Mouse (Mus musculus) heart, postnatal 4 days (tissue): ENCODE measurements around the gene Banp. TPM values are rescaled to one million over a fixed set of nuclear protein-coding genes. Genes with fewer than 3 reads are reported as not detected.

Experiments used
- DNase-seq: peaks from one replicate; pipeline ENCODE4 v3.0.0; 2021
- total RNA-seq, 2 experiments: library from RNA; stranded (reverse); gene quantifications; 2 replicates each; pipeline ENCODE4 v1.2.3; 2021

The Banp gene
- total RNA-seq, 2 experiments from 2014 or later, result 9.1 to 10.3 TPM

- DNase-seq, result no peak
Observed at GRCm38 (mm10) chr8:122020050-122020771, 70.7 kb downstream of the Banp start.

- no peak for DNase-seq
Observed at GRCm38 (mm10) chr8:122021725-122022124, 72.2 kb downstream of the Banp start.

- no peak for DNase-seq
Observed at GRCm38 (mm10) chr8:122022274-122022673, 72.7 kb downstream of the Banp start.

- DNase-seq, result no peak
Observed at GRCm38 (mm10) chr8:122022705-122023104, 73.2 kb downstream of the Banp start.

GRCm38 (mm10) chr8:122025546-122025945, 76.0 kb downstream of the Banp start:
- DNase-seq, result no peak

- no peak for DNase-seq
Observed at GRCm38 (mm10) chr8:122028116-122028515, 78.6 kb downstream of the Banp start.

- DNase-seq, result no peak
Observed at GRCm38 (mm10) chr8:122030965-122031364, 81.4 kb downstream of the Banp start.

- no peak for DNase-seq
Observed at GRCm38 (mm10) chr8:122032741-122033140, 83.2 kb downstream of the Banp start.

GRCm38 (mm10) chr8:122035543-122035942, 86.0 kb downstream of the Banp start:
- DNase-seq, result no peak

- no peak for DNase-seq
Observed at GRCm38 (mm10) chr8:122036325-122036724, 86.8 kb downstream of the Banp start.

GRCm38 (mm10) chr8:122037279-122037678, 87.7 kb downstream of the Banp start:
- DNase-seq, result no peak

- no peak for DNase-seq
Observed at GRCm38 (mm10) chr8:122038076-122038475, 88.5 kb downstream of the Banp start.

- no peak for DNase-seq
Observed at GRCm38 (mm10) chr8:122039452-122039851, 89.9 kb downstream of the Banp start.

- DNase-seq, result no peak
Observed at GRCm38 (mm10) chr8:122047206-122047870, 97.8 kb downstream of the Banp start.

- DNase-seq, result no peak
Observed at GRCm38 (mm10) chr8:122049266-122049665, 99.7 kb downstream of the Banp start.

GRCm38 (mm10) chr8:122049923-122050322, 100.4 kb downstream of the Banp start:
- DNase-seq, result no peak

GRCm38 (mm10) chr8:122050620-122051019, 101.1 kb downstream of the Banp start:
- peak; percentile 60 for DNase-seq

GRCm38 (mm10) chr8:122055321-122055720, 105.8 kb downstream of the Banp start:
- DNase-seq, result no peak

- no peak for DNase-seq
Observed at GRCm38 (mm10) chr8:122056113-122056512, 106.6 kb downstream of the Banp start.

- no peak for DNase-seq
Observed at GRCm38 (mm10) chr8:122056882-122057281, 107.3 kb downstream of the Banp start.

GRCm38 (mm10) chr8:122058510-122058909, 109.0 kb downstream of the Banp start:
- DNase-seq, result no peak

- no peak for DNase-seq
Observed at GRCm38 (mm10) chr8:122058951-122059350, 109.4 kb downstream of the Banp start.

- DNase-seq, result no peak
Observed at GRCm38 (mm10) chr8:122062508-122063223, 113.1 kb downstream of the Banp start.
